Mouse (Mus musculus) cortical plate, adult 2 months (tissue): ENCODE measurements around the gene Tnfrsf1a.

Experiments used
- CTCF ChIP-seq: fragments of 200-500 bp; IDR thresholded peaks from 2 replicates; pipeline ENCODE4 v1.5.1; 2011; ENCODE audit warnings: mild to moderate bottlenecking, control low read depth, low read length; ENCODE audit not compliant: insufficient read depth; ENCODE audit errors: extremely low read depth
- POLR2A ChIP-seq: fragments of 200-500 bp; IDR thresholded peaks from 2 replicates; pipeline ENCODE4 v1.6.1; 2011; ENCODE audit warnings: mild to moderate bottlenecking, low read length, control low read depth; ENCODE audit not compliant: insufficient read depth; ENCODE audit errors: extremely low read depth

- TF ChIP-seq CTCF, result no peak
- TF ChIP-seq POLR2A, result no peak
Measured at GRCm38 (mm10) chr6:125348721-125349574, at the start of gene Tnfrsf1a.
